Mouse (Mus musculus): ENCODE measurements around the gene Car3. TPM values are rescaled to one million over a fixed set of nuclear protein-coding genes. Genes with fewer than 3 reads are reported as not detected.
A peak's percentile ranks its signal among the peaks of the same experiment; 100 is the strongest.

The Car3 gene
- polyA plus RNA-seq, 1 experiment from 2014 or later, result 1.3 TPM

- ATAC-seq (ENCODE audit: low FRiP score, low TSS enrichment) (peak; percentile 80), DNase-seq (ENCODE audit: low spot score) (peak; percentile 76)
- 28% methylated on average over 11 of the region's 11 CpGs for whole genome bisulfite sequencing
- Histone ChIP-seq H3K36me3 (ENCODE audit: control insufficient read depth, insufficient read depth, low read length) (no peaks in the 10 kb centered on the region), H3K4me1 (replicated peaks; ENCODE audit: control insufficient read depth, insufficient read depth) (no peaks in the 10 kb centered on the region), H3K4me3 (ENCODE audit: low read depth, low read length) (no peak overlapping the region), H3K4me2 (replicated peaks; ENCODE audit: low read depth) (peak overlapping the region; percentile 39), H3K27me3 (ENCODE audit: control insufficient read depth, insufficient read depth, low read length) (no peaks in the 10 kb centered on the region), H3K9me3 (ENCODE audit: control insufficient read depth, low read length) (no peaks in the 10 kb centered on the region), H3K9ac (ENCODE audit: low read length) (no peak overlapping the region), H3K27ac (replicated peaks) (no peak overlapping the region)
- TF ChIP-seq CTCF (IDR thresholded peaks at IDR 0.05; ENCODE audit: low read depth) (peak; percentile 83), EP300 (optimal IDR thresholded peaks at IDR 0.05) (no peak)
Measured at GRCm38 (mm10) chr3:14869779-14870178, 6.5 kb downstream of the Car3 start.

- ATAC-seq (ENCODE audit: low FRiP score, low TSS enrichment) (no peak), DNase-seq (ENCODE audit: low spot score) (no peak)
- H3K9me3 ChIP-seq (ENCODE audit: control insufficient read depth, low read length), result no peaks in the 10 kb centered on the region
- no peak overlapping the region for H3K4me3 ChIP-seq (ENCODE audit: low read depth, low read length)
- no peak overlapping the region for H3K9ac ChIP-seq (ENCODE audit: low read length)
- no peaks in the 10 kb centered on the region for H3K4me1 ChIP-seq (replicated peaks; ENCODE audit: control insufficient read depth, insufficient read depth)
- TF ChIP-seq EP300 (optimal IDR thresholded peaks at IDR 0.05), result no peak
- TF ChIP-seq CTCF (IDR thresholded peaks at IDR 0.05; ENCODE audit: low read depth), result no peak
- no peaks in the 10 kb centered on the region for H3K27me3 ChIP-seq (ENCODE audit: control insufficient read depth, insufficient read depth, low read length)
- WGBS, result 44% methylated on average over 1 of the region's 1 CpGs
- no peaks in the 10 kb centered on the region for H3K36me3 ChIP-seq (ENCODE audit: control insufficient read depth, insufficient read depth, low read length)
- no peak overlapping the region for H3K4me2 ChIP-seq (replicated peaks; ENCODE audit: low read depth)
- H3K27ac ChIP-seq (replicated peaks), result no peak overlapping the region
Measured at GRCm38 (mm10) chr3:14870528-14870927, 7.2 kb downstream of the Car3 start.

- Histone ChIP-seq H3K4me1 (replicated peaks; ENCODE audit: control insufficient read depth, insufficient read depth) (no peaks in the 10 kb centered on the region), H3K9ac (ENCODE audit: low read length) (no peak overlapping the region), H3K27ac (replicated peaks) (no peak overlapping the region), H3K4me3 (ENCODE audit: low read depth, low read length) (no peak overlapping the region), H3K9me3 (ENCODE audit: control insufficient read depth, low read length) (no peaks in the 10 kb centered on the region), H3K36me3 (ENCODE audit: control insufficient read depth, insufficient read depth, low read length) (no peaks in the 10 kb centered on the region), H3K4me2 (replicated peaks; ENCODE audit: low read depth) (no peak overlapping the region), H3K27me3 (ENCODE audit: control insufficient read depth, insufficient read depth, low read length) (no peaks in the 10 kb centered on the region)
- ATAC-seq (ENCODE audit: low FRiP score, low TSS enrichment), result no peak
- no peak for DNase-seq (ENCODE audit: low spot score)
- TF ChIP-seq CTCF (IDR thresholded peaks at IDR 0.05; ENCODE audit: low read depth), result peak; percentile 31
- TF ChIP-seq EP300 (optimal IDR thresholded peaks at IDR 0.05), result no peak
- 68% methylated on average over 7 of the region's 7 CpGs for WGBS
Measured at GRCm38 (mm10) chr3:14871386-14871785, 8.1 kb downstream of the Car3 start.

- H3K36me3 ChIP-seq (ENCODE audit: control insufficient read depth, insufficient read depth, low read length), result no peaks in the 10 kb centered on the region
- H3K4me2 ChIP-seq (replicated peaks; ENCODE audit: low read depth), result no peak overlapping the region
- ATAC-seq (ENCODE audit: low FRiP score, low TSS enrichment) (no peak), DNase-seq (ENCODE audit: low spot score) (no peak)
- H3K4me3 ChIP-seq (ENCODE audit: low read depth, low read length), result no peak overlapping the region
- TF ChIP-seq CTCF (IDR thresholded peaks at IDR 0.05; ENCODE audit: low read depth), result peak; percentile 87
- TF ChIP-seq EP300 (optimal IDR thresholded peaks at IDR 0.05), result no peak
- no peaks in the 10 kb centered on the region for H3K4me1 ChIP-seq (replicated peaks; ENCODE audit: control insufficient read depth, insufficient read depth)
- no peak overlapping the region for H3K9ac ChIP-seq (ENCODE audit: low read length)
- 20% methylated on average over 8 of the region's 8 CpGs for WGBS
- H3K27me3 ChIP-seq (ENCODE audit: control insufficient read depth, insufficient read depth, low read length), result no peaks in the 10 kb centered on the region
- no peaks in the 10 kb centered on the region for H3K9me3 ChIP-seq (ENCODE audit: control insufficient read depth, low read length)
- H3K27ac ChIP-seq (replicated peaks), result no peak overlapping the region
Measured at GRCm38 (mm10) chr3:14874402-14875040, 11.2 kb downstream of the Car3 start.

GRCm38 (mm10) chr3:14876325-14876918, 13.1 kb downstream of the Car3 start:
- Histone ChIP-seq H3K4me2 (replicated peaks; ENCODE audit: low read depth) (no peak overlapping the region), H3K27ac (replicated peaks) (0 out of 2 replicates have a peak overlapping the region, but pooled peaks have one; percentile 0), H3K9ac (ENCODE audit: low read length) (no peak overlapping the region), H3K27me3 (ENCODE audit: control insufficient read depth, insufficient read depth, low read length) (no peaks in the 10 kb centered on the region), H3K4me3 (ENCODE audit: low read depth, low read length) (no peak overlapping the region), H3K9me3 (ENCODE audit: control insufficient read depth, low read length) (no peaks in the 10 kb centered on the region), H3K36me3 (ENCODE audit: control insufficient read depth, insufficient read depth, low read length) (no peaks in the 10 kb centered on the region), H3K4me1 (replicated peaks; ENCODE audit: control insufficient read depth, insufficient read depth) (no peaks in the 10 kb centered on the region)
- ATAC-seq (ENCODE audit: low FRiP score, low TSS enrichment), result no peak
- TF ChIP-seq EP300 (optimal IDR thresholded peaks at IDR 0.05), result no peak
- TF ChIP-seq CTCF (IDR thresholded peaks at IDR 0.05; ENCODE audit: low read depth), result no peak
- WGBS, result 40% methylated on average over 9 of the region's 9 CpGs
- DNase-seq (ENCODE audit: low spot score), result no peak

- H3K4me2 ChIP-seq (replicated peaks; ENCODE audit: low read depth), result no peak overlapping the region
- H3K27ac ChIP-seq (replicated peaks), result no peak overlapping the region
- no peaks in the 10 kb centered on the region for H3K9me3 ChIP-seq (ENCODE audit: control insufficient read depth, low read length)
- DNase-seq (ENCODE audit: low spot score), result no peak
- no peaks in the 10 kb centered on the region for H3K36me3 ChIP-seq (ENCODE audit: control insufficient read depth, insufficient read depth, low read length)
- H3K9ac ChIP-seq (ENCODE audit: low read length), result no peak overlapping the region
- 88% methylated on average over 7 of the region's 7 CpGs for WGBS
- H3K27me3 ChIP-seq (ENCODE audit: control insufficient read depth, insufficient read depth, low read length), result no peaks in the 10 kb centered on the region
- ATAC-seq (ENCODE audit: low FRiP score, low TSS enrichment), result no peak
- H3K4me3 ChIP-seq (ENCODE audit: low read depth, low read length), result no peak overlapping the region
- H3K4me1 ChIP-seq (replicated peaks; ENCODE audit: control insufficient read depth, insufficient read depth), result no peaks in the 10 kb centered on the region
- TF ChIP-seq EP300 (optimal IDR thresholded peaks at IDR 0.05) (no peak), CTCF (IDR thresholded peaks at IDR 0.05; ENCODE audit: low read depth) (no peak)
Measured at GRCm38 (mm10) chr3:14877251-14877909, 14.1 kb downstream of the Car3 start.

Measured in stomach, postnatal 0 days (tissue).